Mouse (Mus musculus) brain, embryonic 14.5 days (tissue): ENCODE measurements around the gene Tmem189. TPM values are rescaled to one million over a fixed set of nuclear protein-coding genes. Genes with fewer than 3 reads are reported as not detected.
"Not testable (repeated sequence)": the region's sequence is repeated elsewhere in the genome, so short reads cannot be mapped to it uniquely, and the experiment has no call there.

ENCODE experiments used
- DNase-seq: peaks from one replicate; pipeline ENCODE4 v3.0.0-alpha.2; 2011; ENCODE audit warnings: low read depth
- CTCF ChIP-seq: fragments of 200-500 bp; IDR thresholded peaks from 2 replicates; pipeline ENCODE4 v1.5.1; 2012; ENCODE audit warnings: inconsistent platforms, mild to moderate bottlenecking, moderate library complexity, borderline replicate concordance; ENCODE audit not compliant: insufficient read depth, insufficient read length; ENCODE audit errors: extremely low read depth
- POLR2A ChIP-seq: fragments of 200-500 bp; IDR thresholded peaks from 2 replicates; pipeline ENCODE4 v1.6.1; 2012; ENCODE audit warnings: mild to moderate bottlenecking, inconsistent platforms, borderline replicate concordance; ENCODE audit not compliant: poor library complexity, insufficient read depth, insufficient read length, severe bottlenecking; ENCODE audit errors: extremely low read depth
- polyA plus RNA-seq: library from polyadenylated mRNA; depleted of rRNA; stranded (reverse); fragments of >200 nt; gene quantifications from 2 replicates; pipeline ENCODE4 v1.2.3, GENCODE M21; 2012

The Tmem189 gene
- polyA plus RNA-seq, 1 experiment: 51.2 TPM

DNA sequence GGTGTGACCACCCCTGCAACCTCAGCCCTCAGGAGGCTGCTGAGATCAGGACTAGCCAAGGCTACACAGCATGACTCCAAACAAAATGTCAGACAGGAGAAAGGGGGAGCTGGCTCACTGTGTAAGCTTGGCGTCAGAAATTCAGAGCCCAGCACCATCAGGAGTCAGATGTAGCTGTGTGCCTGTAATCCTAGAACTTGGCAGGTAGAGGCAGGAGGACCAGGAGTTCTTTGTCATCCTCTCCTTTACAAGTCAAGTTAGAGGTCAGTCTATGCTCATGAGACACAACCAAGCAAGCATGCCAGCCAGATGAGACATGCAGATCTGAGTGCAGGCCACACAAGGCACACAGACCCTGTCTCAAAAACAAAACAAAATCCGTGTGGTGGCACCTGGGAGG is 64.0 kb downstream of the Tmem189 start:
- no peak for DNase-seq
- no peak for TF ChIP-seq CTCF
- no peak for TF ChIP-seq POLR2A

DNA sequence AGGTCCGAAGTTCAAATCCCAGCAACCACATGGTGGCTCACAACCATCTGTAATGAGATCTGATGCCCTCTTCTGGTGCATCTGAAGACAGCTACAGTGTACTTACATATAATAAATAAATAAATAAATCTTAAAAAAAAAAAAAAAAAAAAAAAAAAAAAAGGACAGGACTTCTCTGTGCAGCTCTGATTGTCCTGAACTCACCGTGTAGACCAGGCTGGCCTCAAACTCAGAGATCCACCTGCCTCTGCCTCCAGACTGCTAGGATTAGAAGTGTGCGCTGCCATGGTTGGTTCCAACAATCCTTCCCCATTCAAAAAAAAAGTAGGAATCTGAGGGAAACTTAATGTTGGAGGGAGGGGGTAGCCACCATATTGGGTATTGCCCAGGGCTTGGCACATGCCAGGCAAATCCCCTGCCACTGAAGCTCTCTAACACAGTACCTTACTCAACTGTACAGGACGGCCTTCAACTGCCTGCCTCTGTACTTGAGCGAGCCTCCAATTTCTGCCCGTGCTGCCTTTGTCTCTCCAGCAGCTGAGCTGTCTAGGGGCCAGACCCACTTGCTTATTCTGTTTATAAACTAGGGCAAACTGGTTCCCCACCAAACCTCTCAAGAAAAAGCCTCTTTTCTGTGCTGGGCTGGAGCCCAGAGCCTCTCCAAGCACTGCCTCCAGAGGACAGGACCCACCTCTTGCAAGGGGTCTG is 65.1 kb downstream of the Tmem189 start:
- TF ChIP-seq POLR2A (no peak), CTCF (no peak)
- peak; percentile 35 for DNase-seq

DNA sequence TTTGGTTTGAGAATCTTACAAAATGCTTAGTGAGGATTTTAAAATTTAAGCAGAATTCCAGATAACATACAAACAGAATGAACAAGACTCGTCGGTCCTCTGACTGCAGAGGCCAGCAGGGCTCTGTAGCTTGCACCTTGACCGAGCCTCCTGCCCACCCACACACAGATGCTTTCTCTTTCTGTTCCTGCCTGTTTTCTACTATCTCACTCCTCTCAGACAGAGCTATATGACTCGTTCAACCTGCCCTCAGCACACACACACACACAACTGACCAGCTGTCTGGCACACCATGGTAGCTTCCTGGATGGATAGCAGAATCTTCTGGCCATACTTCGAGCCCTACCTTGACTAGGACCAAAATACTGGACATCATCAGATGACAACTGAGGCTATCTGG is 66.7 kb downstream of the Tmem189 start:
- no peak for DNase-seq
- TF ChIP-seq CTCF (no peak), POLR2A (no peak)

DNA sequence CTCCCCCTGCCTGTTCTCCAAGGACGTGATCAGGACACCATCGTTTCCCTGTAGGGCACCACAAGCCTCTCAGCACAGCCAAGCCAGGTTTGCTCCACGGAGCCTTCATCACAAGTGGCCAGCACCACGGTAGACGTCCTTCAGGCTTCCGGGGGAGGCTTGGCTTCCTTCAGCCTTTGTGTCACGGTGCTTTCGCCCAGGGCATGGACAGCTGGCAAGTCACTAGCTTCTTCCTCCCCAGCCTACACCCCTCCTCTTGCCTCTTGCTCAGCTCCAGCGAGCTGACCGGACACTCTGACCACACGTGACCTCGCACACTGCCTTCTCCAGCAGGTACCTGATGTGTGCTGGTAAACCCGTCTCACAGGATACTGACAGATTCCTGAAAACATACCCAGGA is 67.3 kb downstream of the Tmem189 start:
- no peak for DNase-seq
- TF ChIP-seq POLR2A (no peak), CTCF (no peak)

DNA sequence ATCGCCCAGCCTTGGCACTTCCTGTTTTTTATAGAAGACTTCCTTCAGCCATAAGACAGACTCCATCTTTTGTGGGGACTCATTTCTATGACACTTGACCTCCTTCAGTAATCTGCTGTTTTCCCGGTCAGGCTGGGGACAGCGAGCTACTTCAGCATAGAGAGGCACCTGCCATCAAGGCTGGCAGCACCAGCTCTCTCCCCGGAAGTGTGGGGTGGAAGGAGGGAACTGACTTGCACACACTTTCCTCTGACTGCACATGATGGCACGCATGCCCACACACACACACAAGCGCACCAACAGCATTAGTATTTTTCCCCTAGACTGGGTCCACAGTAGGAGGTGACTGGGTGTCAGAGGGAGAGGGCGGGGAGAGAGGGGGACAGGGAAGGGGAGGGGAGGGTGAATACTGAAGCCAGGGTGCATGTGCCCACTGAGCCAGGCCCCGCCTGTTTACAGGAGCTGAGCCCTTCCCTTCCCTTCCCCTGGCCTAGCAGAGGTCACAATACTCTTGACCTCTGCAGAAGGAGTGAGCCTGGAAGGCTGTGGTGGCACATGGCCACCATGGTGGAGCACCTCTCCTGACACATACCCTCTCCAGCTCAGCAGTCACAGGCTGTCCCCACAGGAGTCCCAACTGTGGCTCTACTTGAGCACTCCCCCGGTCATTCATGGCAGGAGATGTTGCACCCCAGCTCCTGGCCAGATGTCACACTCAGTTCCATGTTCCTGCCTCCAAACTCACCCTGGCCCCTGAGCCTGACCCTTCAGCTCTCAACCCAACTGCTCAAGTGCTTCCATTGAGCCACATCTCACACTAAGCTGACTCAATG is 68.2 kb downstream of the Tmem189 start:
- TF ChIP-seq POLR2A: no peak

DNA sequence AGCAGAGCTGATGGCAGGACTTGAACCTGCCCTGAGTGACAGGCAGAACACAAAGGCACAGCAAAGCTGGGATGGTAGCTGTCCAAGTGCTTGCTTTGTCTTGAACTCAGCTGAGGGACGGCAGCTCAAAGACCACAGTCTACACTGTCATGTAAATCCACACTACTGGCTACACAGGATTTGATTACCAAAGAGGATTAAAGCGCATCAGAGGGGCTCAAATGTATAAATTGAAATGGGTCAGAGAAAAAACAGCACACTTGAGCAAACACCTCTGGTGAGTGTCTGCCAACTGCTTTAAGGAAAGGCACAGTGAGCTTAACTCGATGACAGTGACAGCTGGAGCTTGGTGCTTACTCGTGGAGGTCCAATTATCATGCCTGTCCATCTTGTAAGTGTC is 72.2 kb downstream of the Tmem189 start:
- TF ChIP-seq CTCF: no peak
- TF ChIP-seq POLR2A: no peak

More for the DNA sequence above, 68.2 kb downstream of the Tmem189 start:
- DNase-seq: no peak

DNA sequence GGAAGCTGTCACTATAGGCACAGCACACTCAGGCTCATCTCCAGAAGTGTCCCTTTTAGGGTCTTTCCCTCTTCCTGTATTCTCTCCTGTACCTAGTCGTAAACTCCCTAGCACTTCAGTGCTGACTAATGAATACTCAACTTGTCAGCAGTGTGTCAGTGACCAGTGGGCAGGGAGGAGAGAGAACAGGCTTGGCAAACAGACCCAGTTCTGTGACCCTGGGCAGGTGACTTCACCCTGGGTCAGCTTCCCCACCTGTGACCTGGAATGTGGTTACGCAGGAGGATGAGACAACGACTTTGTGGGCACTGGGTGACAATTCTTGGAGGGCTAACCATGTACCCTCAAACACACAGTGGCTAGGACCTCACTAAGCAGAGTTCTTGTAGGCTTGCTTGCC is 72.6 kb downstream of the Tmem189 start:
- TF ChIP-seq CTCF (no peak), POLR2A (no peak)

More for the DNA sequence above, 72.2 kb downstream of the Tmem189 start:
- no peak for DNase-seq

DNA sequence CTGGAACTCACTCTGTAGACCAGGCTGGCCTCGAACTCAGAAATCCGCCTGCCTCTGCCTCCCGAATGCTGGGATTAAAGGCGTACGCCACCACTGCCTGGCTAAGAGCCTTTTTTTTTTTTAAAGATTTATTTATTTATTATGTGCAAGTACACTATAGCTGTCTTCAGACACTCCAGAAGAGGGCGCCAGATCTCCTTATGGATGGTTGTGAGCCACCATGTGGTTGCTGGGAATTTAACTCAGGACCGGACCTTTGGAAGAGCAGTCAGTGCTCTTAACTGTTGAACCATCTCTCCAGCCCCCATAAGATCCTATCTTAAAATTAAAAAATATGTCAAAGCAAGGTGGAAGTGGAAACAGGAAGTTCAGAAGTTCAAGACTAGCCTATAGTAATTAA is 76.3 kb downstream of the Tmem189 start:
- DNase-seq: not testable (repeated sequence)

More for the DNA sequence above, 72.6 kb downstream of the Tmem189 start:
- no peak for DNase-seq

DNA sequence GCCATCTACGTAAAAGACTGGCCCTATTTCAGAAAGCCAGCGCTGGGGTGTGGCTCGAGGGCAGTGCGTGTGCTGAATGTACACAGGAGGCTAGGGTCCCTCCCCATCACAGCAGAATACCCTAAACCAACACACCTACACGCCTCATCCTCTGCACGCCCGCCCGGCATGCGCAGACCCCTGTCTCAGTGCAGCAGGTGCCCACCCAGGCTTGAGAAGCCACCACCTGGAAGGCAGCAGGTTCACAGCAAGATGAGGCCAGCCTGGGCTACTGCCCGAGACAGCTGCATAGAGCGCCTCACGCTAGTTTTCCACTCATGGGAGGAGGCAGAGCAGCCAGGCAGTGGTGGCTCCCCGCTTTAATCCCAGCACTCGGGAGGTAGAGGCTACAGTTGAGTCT is 77.5 kb downstream of the Tmem189 start:
- DNase-seq: no peak
- TF ChIP-seq POLR2A (no peak), CTCF (no peak)

DNA sequence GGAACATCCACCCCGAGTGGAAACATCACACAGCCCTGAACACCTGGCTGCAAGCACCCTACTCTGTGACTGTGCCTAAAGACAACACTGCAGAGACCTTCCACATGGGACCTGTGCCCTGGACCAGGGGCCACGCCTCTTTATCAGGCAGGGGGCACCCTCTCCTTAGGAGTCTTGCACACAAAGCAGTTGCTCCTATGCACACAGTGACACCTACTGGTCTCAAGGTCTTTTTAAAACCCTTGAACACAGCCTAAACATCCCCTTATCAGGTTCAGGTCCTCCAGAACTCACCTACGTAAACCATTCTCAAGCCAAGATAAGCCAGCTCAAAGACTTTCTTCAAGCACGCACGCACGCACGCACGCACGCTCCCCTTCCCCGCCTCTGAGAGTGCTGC is 78.3 kb downstream of the Tmem189 start:
- no peak for DNase-seq
- TF ChIP-seq CTCF (no peak), POLR2A (no peak)

DNA sequence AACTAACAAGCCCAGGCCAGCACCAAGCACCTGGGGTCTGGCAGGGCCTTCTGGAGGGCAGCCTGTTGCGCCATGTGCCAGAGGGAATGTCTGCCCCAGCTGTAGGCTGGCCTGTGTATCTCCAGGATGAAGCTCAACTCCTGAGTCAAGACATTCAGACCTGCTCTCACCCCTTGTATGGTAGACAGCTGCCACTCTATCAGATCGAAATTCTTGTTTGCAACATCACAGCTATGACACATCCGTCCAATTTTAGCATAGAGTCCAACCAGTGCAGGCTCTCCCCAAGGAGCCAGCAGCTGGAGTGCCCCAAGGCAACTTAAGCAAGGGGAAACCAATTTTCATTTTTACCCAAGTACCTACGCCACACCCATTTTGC is 82.9 kb downstream of the Tmem189 start:
- TF ChIP-seq POLR2A: no peak
- DNase-seq: no peak
